Mouse (Mus musculus) stomach, embryonic 14.5 days (tissue): ENCODE results near the gene Kbtbd2. TPM values are rescaled to one million over a fixed set of nuclear protein-coding genes. Genes with fewer than 3 reads are reported as not detected.

ENCODE experiments used
- ATAC-seq: fragments of 200-750 bp; cut with Nextera tagmentation; 2 replicates; pipeline ENCODE4 v1.8.0; 2017; ENCODE audit warnings: low read depth, moderate TSS enrichment; ENCODE audit not compliant: insufficient number of reproducible peaks, insufficient read depth, low FRiP score
- H3K27ac ChIP-seq: fragments of 300-500 bp; sonication (generic); 2 replicates; pipeline ENCODE4 v1.5.1; 2014; ENCODE audit warnings: mild to moderate bottlenecking, low read length, moderate library complexity, mixed read lengths
- H3K27me3 ChIP-seq: fragments of 300-500 bp; sonication (generic); 2 replicates; pipeline ENCODE4 v1.6.1; 2014; ENCODE audit warnings: low read length, control low read depth, mixed read lengths; ENCODE audit not compliant: control insufficient read depth, insufficient read depth
- H3K36me3 ChIP-seq: fragments of 300-500 bp; sonication (generic); 2 replicates; pipeline ENCODE4 v1.6.1; 2014; ENCODE audit warnings: mild to moderate bottlenecking, control low read depth, low read length, moderate library complexity, mixed read lengths; ENCODE audit not compliant: control insufficient read depth, insufficient read depth
- H3K4me1 ChIP-seq: fragments of 300-500 bp; sonication (generic); 2 replicates; pipeline ENCODE4 v1.6.1; 2014; ENCODE audit warnings: low read length, control low read depth, mixed read lengths; ENCODE audit not compliant: control insufficient read depth, insufficient read depth
- H3K4me2 ChIP-seq: fragments of 300-500 bp; sonication (generic); replicated peaks from 2 replicates; pipeline ENCODE4 v1.6.1; 2014; ENCODE audit warnings: low read depth, low read length, control low read depth
- H3K4me3 ChIP-seq: fragments of 300-500 bp; sonication (generic); 2 replicates; pipeline ENCODE4 v1.5.1; 2014; ENCODE audit warnings: low read depth, low read length, control low read depth
- H3K9ac ChIP-seq: fragments of 300-500 bp; sonication (generic); replicated peaks from 2 replicates; pipeline ENCODE4 v1.6.1; 2014; ENCODE audit warnings: low read depth, mild to moderate bottlenecking, control low read depth, low read length, moderate library complexity, mixed read lengths
- H3K9me3 ChIP-seq: fragments of 300-500 bp; sonication (generic); 2 replicates; pipeline ENCODE4 v1.6.1; 2016; ENCODE audit warnings: low read depth, low read length, control low read depth; ENCODE audit not compliant: control insufficient read depth
- WGBS: fragments of 180-500 bp; shearing (Covaris S2); extraction: QIAGEN DNeasy Blood & Tissue Kit; methylation state at CpG from one replicate; pipeline ENCODE4 v1.1.7; 2014; 5-methylcytosine and 5-hydroxymethylcytosine counted together
- polyA plus RNA-seq: library from polyadenylated mRNA; unstranded; fragments of >200 nt; fragmentation: Nextera tagmentation; extraction: Ambion mirVana; gene quantifications from 2 replicates; pipeline ENCODE4 v1.2.1, GENCODE M21; 2014

Gene Kbtbd2
- polyA plus RNA-seq, 1 experiment from 2014 or later, result 34.4 TPM

- ATAC-seq, result peak; percentile 66
- H3K9ac ChIP-seq, result no peak overlapping the region
- H3K27me3 ChIP-seq, result no peaks in the 10 kb centered on the region
- 65% methylated on average over 4 of the region's 4 CpGs for WGBS
- H3K4me1 ChIP-seq, result no peaks in the 10 kb centered on the region
- no peak overlapping the region for H3K4me3 ChIP-seq
- H3K27ac ChIP-seq, result peak overlapping the region; percentile 10
- H3K4me2 ChIP-seq, result no peak overlapping the region
- no peaks in the 10 kb centered on the region for H3K9me3 ChIP-seq
- peaks cover 31% of the 10 kb centered on the region for H3K36me3 ChIP-seq
Observed at GRCm38 (mm10) chr6:56783561-56784272, 13.9 kb downstream of the Kbtbd2 start.

- no peak for ATAC-seq
- Histone ChIP-seq H3K9me3 (no peaks in the 10 kb centered on the region), H3K4me2 (no peak overlapping the region), H3K4me1 (peaks cover 2% of the 10 kb centered on the region; the same call in 1 of the 2 replicates), H3K27ac (no peak overlapping the region), H3K9ac (no peak overlapping the region), H3K36me3 (peaks cover 38% of the 10 kb centered on the region), H3K4me3 (no peak overlapping the region), H3K27me3 (no peaks in the 10 kb centered on the region)
- WGBS, result 95% methylated on average over 5 of the region's 5 CpGs
Observed at GRCm38 (mm10) chr6:56779636-56780035, 18.0 kb downstream of the Kbtbd2 start.

GRCm38 (mm10) chr6:56775816-56776215 is 21.8 kb downstream of the Kbtbd2 start:
- Histone ChIP-seq H3K27ac (no peak overlapping the region), H3K4me2 (no peak overlapping the region), H3K27me3 (no peaks in the 10 kb centered on the region), H3K36me3 (peaks cover 30% of the 10 kb centered on the region), H3K9me3 (no peaks in the 10 kb centered on the region), H3K9ac (no peak overlapping the region), H3K4me1 (peaks cover 2% of the 10 kb centered on the region; the same call in 1 of the 2 replicates), H3K4me3 (no peak overlapping the region)
- 51% methylated on average over 3 of the region's 3 CpGs for WGBS
- no peak for ATAC-seq

- WGBS, result 84% methylated on average over 4 of the region's 4 CpGs
- no peak overlapping the region for H3K27ac ChIP-seq
Observed at GRCm38 (mm10) chr6:56765696-56766095, 31.9 kb downstream of the Kbtbd2 start.

GRCm38 (mm10) chr6:56765265-56765664 is 32.3 kb downstream of the Kbtbd2 start:
- no peak overlapping the region for H3K9ac ChIP-seq
- WGBS, result 77% methylated on average over 3 of the region's 3 CpGs
- peaks cover 4% of the 10 kb centered on the region; the same call in 1 of the 2 replicates for H3K36me3 ChIP-seq
- no peak overlapping the region for H3K4me3 ChIP-seq
- H3K9me3 ChIP-seq, result no peaks in the 10 kb centered on the region
- no peaks in the 10 kb centered on the region for H3K4me1 ChIP-seq
- no peaks in the 10 kb centered on the region for H3K27me3 ChIP-seq
- H3K27ac ChIP-seq, result no peak overlapping the region
- no peak overlapping the region for H3K4me2 ChIP-seq
- ATAC-seq, result no peak

More at GRCm38 (mm10) chr6:56765696-56766095, 31.9 kb downstream of the Kbtbd2 start:
- ATAC-seq, result no peak
- Histone ChIP-seq H3K27me3 (no peaks in the 10 kb centered on the region), H3K4me2 (no peak overlapping the region), H3K9me3 (no peaks in the 10 kb centered on the region), H3K4me3 (no peak overlapping the region), H3K36me3 (peaks cover 4% of the 10 kb centered on the region; the same call in 1 of the 2 replicates), H3K4me1 (no peaks in the 10 kb centered on the region), H3K9ac (no peak overlapping the region)

- ATAC-seq, result no peak
Observed at GRCm38 (mm10) chr6:56759324-56759723, 38.3 kb downstream of the Kbtbd2 start.

GRCm38 (mm10) chr6:56756117-56756516 is 41.5 kb downstream of the Kbtbd2 start:
- H3K27me3 ChIP-seq, result no peaks in the 10 kb centered on the region
- ATAC-seq, result no peak
- no peak overlapping the region for H3K27ac ChIP-seq
- H3K9me3 ChIP-seq, result no peaks in the 10 kb centered on the region
- WGBS, result 93% methylated on average over 1 of the region's 1 CpGs
- no peaks in the 10 kb centered on the region for H3K4me1 ChIP-seq
- no peak overlapping the region for H3K4me3 ChIP-seq
- H3K4me2 ChIP-seq, result no peak overlapping the region
- peaks cover 39% of the 10 kb centered on the region for H3K36me3 ChIP-seq
- no peak overlapping the region for H3K9ac ChIP-seq

More at GRCm38 (mm10) chr6:56759324-56759723, 38.3 kb downstream of the Kbtbd2 start:
- no peaks in the 10 kb centered on the region for H3K27me3 ChIP-seq
- H3K27ac ChIP-seq, result no peak overlapping the region
- no peak overlapping the region for H3K9ac ChIP-seq
- H3K9me3 ChIP-seq, result no peaks in the 10 kb centered on the region
- 81% methylated on average over 1 of the region's 1 CpGs for WGBS
- no peak overlapping the region for H3K4me3 ChIP-seq
- peaks cover 37% of the 10 kb centered on the region for H3K36me3 ChIP-seq
- H3K4me1 ChIP-seq, result no peaks in the 10 kb centered on the region
- no peak overlapping the region for H3K4me2 ChIP-seq

GRCm38 (mm10) chr6:56753719-56754118 is 43.9 kb downstream of the Kbtbd2 start:
- Histone ChIP-seq H3K27me3 (no peaks in the 10 kb centered on the region), H3K4me2 (no peak overlapping the region), H3K4me1 (no peaks in the 10 kb centered on the region), H3K36me3 (peaks cover 37% of the 10 kb centered on the region), H3K4me3 (no peak overlapping the region), H3K9me3 (no peaks in the 10 kb centered on the region), H3K27ac (no peak overlapping the region), H3K9ac (no peak overlapping the region)
- ATAC-seq, result no peak
- WGBS, result 87% methylated on average over 3 of the region's 3 CpGs
